Mouse (Mus musculus): ENCODE results near the gene Gpr132.
A peak's percentile ranks its signal among the peaks of the same experiment; 100 is the strongest.

Gene Gpr132

DNA sequence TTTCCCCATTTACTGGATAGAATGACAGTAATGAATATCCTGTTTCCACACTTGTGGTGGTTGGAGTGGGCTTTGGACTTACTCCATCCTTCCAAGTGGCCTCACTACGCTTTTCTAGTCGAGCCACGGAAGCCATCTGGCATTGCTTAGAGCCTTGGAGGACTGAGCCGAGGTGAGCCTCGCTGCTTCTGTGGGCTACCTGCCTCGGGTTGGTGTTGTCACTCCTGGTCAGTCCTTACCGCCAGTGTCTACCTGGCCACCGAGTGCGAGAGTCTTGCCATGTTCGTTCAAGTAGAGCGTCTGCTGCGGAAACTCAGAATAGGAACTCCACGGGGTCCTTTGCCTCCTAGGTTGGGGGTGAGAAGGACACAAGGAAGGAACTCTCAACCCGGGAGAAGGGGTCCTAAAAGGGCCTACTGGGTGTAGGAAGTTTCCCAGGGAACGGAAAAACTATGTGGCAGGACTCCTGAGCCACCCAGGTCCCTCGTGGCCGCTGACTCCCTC is 9.1 kb upstream of the Gpr132 start:
- no peak for DNase-seq (ENCODE audit: low read depth, low spot score)

DNA sequence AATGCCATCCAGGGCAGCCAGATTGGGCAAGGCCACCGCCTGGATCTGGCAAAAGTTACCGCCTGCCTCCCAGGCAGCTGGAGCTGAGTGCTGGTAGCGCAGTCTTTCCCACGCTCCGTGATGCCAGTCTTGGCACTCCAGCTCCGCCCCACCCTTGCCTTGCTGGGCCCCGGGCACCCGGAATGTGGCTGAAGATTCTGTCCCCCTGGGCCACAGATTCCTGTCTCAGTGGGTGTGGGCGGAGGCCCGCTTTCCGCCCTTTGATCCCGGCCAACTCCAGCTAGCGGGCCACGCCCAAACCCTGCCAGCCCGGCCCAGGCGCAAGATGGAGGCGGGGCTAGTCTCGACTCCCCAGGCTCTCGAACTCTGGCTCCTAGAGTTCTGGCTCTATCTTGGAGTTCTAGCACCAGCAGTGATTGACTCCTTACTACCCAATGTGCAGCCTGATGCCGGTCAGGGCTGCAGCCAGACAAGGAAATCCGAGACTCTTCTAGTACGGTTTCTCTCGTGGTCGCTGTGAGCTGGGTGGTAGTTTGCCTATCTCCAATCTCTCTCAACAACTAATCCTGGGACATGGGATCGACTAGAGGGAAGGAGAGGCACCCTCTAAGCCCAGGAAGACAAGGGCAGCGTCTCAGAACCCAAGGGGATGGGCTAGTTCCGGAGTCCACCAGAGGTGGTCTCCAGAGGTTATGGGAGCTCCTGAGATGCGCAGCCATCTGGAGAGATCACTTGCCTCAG is 8.5 kb upstream of the Gpr132 start:
- DNase-seq (ENCODE audit: low read depth, low spot score): no peak

DNA sequence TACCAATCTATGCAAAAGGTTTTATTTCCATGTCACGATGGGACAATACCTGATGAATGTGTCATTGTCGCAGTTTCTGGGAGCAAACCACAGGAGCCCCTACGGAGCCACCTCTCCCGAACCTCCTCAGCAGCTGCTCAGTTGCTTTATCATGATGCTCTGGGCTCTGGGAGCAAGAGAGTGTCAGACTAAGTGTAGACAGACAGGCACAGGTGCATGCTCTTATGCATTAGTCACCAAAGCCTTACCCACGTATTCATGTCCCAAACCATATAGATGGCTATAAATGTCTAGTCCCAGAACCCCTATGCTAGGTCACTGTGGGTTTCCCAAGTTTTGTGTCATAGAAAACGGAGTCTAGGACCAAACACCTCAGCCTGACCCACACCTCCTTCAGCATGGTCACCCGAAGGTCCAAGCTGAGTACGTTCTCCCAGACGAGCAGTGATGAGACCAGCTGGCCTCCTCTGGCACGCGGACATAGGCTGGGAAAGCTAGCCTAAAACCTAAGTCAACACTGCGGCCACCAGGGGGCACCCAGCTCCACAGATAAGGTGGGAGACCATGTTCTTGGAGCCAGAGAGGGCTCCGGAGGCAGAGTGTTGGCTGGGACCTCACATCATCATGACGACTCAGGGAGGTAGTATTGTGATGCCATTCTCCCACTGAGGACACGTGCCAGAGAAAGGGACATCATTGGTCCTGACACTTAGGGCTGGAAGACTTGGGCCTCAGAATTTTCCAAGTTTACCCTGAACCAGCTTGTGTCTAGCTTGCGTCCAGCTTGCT is 7.4 kb upstream of the Gpr132 start:
- DNase-seq (ENCODE audit: low read depth, low spot score): peak; percentile 61

DNA sequence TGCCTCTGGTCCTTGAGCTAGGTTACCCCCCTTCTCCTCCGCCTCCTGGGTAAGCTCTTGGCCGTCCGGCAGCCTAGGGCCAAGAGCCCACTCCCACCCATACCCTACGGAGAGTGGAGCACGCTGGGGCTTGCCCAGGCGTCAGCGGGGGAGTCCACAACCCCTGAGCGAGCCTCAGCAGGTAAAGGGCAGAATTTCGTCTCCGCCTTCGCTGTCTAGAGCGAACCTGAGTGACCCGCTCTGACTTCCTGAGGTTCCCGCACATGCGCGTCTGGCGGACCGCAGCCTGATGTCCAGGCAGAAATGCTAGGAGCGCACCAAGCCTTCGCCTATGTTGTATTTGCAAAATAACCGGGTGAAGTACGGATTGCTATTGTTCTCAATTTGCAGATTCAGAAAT is 6.2 kb upstream of the Gpr132 start:
- DNase-seq (ENCODE audit: low read depth, low spot score): no peak

DNA sequence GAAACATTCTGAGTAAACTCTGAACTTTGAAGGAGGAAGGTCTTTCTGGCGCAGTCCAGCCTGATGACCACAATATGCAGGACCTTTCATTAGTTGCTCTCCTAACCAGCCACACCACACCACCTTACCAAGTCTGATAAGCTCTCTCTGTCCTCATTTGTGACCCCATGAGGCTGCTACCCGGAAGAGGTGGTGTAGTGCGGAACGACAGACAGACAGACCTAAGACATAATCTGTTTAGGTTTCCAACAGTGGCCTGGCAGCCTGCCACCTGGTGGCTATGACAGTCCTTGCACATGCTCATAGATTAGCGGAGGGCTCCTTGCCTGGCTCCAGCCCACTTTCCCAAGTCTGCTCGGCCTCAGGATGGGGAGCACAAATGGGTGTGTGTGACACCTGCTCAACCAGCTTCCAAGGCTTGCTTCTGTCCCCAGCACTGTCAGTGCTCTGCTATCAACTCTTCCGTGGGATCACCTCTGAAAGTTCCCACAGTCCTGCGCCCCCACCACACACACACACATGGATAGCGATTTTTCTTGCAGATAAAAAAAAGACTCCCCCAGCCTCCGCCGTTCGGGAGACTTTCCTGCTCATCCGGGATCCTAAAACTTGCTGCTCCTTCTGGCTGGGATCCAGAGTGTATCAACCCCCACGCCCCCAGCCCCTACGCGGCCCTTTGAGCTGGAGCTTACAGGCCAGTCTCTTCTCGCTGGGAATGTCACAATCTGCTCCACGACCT is 5.6 kb upstream of the Gpr132 start:
- DNase-seq (ENCODE audit: low read depth, low spot score): peak; percentile 38

DNA sequence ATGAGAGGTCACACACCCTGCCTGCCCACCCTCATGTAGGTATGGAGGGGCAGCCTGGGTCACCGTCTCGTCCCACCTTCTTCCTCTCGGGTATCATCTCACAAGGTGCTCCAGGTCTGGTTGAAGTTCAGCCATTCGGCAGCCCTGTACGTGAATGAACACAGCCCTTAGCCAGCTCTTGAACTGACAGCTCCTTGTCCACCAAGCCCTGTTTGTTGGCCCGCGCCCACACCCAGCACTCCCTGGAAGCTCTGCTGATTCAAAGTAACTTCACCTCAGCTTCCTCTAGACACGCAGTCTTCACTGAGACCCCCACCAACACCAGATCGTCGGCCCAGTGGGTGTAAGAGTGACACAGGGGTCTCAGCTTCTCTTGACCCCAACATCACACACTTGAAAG is 5.0 kb upstream of the Gpr132 start:
- no peak for DNase-seq (ENCODE audit: low read depth, low spot score)

DNA sequence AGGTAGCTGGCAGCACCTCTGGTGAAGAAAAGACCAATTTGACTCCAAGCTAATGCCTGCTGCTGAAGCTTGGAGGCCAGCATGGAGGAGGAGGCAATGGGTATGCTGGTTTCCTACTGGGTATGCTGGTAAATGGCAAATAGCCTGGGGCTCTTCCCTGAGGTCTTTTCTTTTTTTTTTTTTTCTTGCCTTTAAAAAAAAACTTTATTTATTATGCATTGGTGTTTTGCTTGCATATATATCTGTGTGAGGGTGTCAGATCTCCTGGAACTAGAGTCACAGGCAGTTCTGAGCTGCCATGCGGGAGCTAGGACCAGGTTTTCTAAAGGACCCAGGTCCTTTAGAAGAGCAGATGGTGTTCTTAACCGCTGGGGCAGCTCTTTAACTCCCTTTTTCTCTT is 3.2 kb upstream of the Gpr132 start:
- DNase-seq (ENCODE audit: low read depth, low spot score): no peak

DNA sequence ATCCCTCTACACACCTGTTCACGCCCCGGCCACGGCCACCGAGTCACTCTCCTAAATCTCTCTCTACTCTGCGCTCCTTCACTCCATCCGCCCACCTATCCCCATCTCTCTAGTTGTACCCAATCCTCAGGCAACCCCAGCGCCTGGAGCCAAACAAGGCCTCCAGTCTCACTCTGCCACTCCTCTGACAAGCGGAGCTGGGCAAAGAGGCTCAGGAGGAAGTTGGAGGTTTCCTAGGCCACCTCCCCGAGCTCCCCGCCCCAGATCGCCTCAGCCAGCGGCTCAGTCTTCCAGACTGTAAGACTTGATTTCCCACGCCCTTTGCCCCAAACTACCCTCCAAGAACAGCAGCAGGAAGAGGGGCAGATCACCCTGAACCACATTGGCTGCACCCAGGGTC is 2.7 kb upstream of the Gpr132 start:
- no peak for DNase-seq (ENCODE audit: low read depth, low spot score)

DNA sequence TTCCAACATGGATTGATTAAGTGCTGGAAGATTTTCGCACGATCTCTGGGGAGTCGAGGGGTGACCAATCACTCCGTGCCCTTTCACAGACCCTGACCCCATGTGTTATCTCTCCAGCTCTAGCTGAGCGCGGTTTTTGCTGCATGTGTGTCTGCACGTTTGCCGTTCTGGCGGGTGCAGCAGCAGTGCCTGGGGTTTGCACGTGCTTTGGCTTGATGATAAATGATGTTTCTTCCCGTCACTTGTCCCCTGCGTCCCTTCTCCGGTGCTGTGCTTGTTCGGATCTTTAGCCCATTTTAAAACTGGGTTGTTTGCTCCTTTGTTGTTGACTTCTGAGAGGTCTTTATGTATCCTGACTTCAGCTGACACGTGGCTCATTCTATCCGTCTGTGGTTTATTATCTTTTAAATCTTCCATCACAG is 1.8 kb upstream of the Gpr132 start:
- DNase-seq (ENCODE audit: low read depth, low spot score): no peak

DNA sequence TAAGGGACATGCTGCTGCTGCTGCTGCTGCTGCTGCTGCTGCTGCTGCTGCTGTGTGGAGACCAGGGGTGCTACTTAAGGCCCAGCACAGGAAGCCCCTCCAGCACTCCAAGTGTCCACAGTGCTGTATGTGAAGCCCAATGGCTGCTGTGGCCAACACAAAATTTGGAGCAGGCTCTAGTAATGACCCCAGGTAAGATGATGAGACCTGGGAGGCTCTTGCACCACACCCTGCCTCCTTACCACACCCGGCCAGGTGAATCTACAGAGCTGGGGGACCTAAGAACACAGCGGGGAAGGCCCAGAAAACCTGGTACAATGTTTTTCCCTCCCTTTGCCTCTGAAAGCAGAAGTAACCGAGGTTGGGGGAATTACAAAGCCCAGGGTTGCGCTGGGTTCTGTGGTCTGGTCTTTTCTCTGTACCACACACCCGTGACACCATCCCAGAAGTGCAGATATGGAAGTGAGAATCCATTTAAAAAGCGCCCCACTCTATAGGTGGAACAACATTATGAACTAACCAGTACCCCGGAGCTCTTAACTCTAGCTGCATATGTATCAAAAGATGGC is 838 bp downstream of the Gpr132 start:
- no peak for DNase-seq (ENCODE audit: low read depth, low spot score)

DNA sequence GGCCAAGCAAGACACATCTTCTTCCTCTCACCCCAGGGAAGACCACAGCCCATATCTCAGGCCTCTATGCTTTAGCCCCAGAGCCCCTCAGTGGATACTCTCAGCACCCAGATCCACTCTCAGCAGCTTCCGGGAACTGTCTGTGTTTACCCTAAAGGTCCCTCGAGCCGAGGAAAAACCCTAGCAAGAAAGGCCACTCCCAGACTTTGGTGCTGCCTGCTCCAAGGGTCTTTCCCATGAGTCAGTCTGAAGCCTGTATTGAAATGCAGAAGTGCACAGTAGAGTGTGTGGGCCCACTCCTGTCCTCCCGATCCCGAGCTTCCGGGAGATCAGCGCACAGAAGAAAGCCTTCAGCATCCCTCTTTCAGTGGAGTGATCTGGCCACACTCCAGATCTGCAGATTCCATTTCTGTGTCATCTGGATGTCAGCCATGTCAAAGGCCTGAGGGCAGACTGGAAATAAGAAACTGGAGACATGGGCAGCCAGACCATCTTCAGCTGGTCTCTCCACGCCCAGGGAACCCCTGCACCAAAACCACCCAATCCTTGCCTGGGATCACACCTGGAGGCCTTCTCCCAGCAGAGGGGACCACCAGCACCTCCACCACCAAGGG is 1.5 kb downstream of the Gpr132 start:
- DNase-seq (ENCODE audit: low read depth, low spot score): no peak

DNA sequence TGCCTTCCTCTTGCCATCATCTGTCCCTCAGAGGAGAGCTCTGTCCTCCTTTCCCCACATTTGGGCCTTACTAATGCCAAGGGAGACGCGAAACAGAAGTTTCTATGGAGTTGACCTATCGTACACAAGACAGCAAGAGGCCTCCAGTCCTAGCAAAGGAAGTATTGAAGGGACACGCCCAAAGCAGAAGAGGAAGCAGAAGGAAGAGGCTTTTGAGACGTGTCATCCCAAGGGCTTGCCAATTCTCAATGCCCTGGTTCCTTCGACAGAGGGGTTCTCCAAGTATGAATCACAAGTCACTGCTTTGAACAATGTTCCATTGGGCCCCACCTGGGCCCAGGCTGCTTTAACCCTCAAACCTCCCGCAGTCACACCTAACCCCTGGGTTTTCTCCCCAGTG is 3.2 kb downstream of the Gpr132 start:
- no peak for DNase-seq (ENCODE audit: low read depth, low spot score)

DNA sequence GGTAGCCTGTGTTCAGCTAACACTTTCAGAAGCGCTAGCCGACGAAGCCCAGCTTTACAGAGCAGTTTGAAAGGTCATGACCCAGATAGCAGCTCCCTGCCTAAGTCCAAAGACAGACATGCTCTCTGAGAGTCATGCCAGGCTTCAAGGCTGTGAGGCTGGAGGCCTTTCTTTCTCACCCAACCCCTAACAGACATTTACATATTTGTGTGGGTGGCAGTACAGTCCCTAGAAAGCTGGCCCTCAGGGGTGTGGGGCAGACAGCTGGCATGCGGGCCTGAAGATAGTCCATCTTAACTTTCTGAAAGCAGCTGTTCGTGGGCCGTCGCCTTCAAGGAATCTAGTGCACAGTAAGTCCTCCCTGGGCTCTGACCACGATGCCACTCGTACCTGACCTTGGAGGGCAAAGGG is 6.1 kb downstream of the Gpr132 start:
- no peak for DNase-seq (ENCODE audit: low read depth, low spot score)

DNA sequence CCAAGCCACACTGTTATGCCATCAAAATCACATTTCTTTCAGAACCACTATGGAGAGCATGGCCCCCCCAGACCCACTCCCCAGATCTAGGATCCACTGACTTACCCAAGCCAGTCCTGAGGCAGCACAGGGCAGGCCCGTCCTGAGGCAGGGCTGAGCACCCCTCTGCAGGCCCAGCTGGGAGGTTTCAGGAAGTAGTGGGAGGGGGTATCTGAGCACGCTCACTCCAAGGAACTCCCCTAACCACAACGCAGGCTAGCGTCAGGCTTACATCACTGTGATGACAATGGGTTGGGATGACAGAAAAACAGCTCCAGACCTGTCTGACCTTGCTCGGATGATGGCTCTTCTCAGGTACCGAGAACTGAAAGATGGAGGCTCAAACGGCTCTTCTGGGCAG is 7.3 kb downstream of the Gpr132 start:
- no peak for DNase-seq (ENCODE audit: low read depth, low spot score)

DNA sequence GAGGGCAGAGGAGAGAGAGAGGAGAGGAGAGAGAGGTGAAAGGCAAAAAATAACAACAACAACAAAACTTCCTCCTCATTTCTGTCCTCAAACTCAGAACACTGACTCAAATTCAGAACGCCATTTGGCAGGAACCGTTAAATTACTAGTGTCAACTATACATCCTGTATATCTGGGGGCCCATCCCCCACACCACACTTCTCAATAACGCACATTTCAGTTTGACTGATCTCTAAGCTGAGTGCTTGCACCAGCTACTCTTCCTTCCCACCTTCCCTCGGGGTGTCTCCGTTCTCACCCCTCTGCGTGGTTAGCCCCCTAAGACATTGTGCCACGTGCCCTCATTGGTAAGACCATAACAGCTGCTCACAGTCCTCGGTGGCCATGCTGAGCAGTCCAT is 8.1 kb downstream of the Gpr132 start:
- DNase-seq (ENCODE audit: low read depth, low spot score): no peak

DNA sequence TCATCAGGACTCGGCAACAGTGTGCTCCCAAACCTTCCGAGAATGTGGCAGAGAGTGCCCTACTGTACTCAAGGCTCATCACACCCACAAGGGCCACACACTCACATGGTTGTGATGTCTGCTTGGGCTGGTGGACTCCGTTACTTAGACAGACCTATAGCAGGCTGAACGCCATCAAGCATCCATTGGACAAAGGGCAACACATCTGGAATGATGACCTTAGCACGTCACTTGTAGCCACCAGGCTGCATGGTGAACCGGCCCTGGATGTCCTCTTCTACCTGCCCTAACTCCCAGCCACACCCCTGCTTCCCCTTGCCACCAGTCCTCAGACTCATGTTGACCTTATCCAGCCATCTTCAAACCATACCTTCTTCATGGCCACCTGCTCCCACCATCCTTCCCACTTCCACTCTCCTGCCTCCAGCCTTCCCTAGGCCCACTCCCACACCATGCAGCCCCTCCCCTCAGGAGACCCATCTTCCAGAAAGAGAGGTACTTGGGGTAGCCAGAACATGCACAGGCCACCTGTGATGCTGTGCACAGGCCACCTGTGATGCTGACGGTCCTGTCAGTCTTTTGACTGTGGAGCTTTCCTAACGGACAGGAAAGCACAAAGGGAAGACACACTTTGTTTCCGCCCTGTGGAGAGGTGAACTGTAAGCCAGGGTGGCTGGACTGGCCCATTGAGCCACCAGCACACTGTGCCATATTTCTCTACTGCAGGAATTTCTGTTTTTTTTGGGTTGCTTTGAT is 9.3 kb downstream of the Gpr132 start:
- DNase-seq (ENCODE audit: low read depth, low spot score): no peak

DNA sequence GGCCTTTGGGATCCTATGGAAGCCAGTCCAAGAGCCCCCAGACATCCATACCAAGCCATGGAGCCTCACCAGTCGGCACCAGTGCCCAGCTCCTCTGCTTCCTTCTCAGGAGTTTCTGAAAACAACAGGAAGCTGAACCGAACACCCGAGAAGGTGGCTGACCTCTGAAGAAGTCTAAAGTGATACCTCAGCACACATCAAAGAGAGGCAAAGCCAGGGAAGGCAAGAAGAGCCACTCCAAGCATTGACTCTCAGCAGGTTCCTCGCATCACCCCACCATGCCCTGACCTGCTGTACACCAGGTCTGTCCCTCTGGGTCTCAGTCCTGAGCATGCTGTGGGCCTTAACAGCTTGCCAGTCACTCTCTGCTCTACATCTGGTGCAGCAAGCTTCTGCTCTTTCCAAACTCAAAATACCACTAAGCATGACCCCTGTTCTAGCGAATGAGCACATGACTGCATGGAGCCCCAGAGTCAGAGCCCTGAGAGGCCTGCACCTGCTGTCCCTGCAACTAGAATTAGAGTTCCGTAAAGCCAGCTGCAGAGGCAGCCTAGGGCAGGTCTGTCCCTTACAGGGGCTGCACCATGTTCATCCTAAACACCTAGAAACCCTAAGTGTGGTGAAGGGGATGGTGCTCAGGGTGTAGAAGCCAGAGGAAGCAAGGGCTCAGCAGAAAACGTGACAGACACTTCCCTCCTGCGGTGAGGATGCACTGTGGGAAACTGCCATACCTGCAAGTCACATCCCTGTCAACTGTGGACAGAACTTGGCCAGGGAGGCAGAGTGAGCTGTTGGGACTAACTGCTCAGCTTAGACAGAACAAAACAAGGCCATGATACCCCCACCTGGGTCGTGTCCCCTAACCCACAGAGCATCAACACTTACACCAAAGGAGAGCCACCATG is 10.8 kb downstream of the Gpr132 start:
- no peak for DNase-seq (ENCODE audit: low read depth, low spot score)

DNA sequence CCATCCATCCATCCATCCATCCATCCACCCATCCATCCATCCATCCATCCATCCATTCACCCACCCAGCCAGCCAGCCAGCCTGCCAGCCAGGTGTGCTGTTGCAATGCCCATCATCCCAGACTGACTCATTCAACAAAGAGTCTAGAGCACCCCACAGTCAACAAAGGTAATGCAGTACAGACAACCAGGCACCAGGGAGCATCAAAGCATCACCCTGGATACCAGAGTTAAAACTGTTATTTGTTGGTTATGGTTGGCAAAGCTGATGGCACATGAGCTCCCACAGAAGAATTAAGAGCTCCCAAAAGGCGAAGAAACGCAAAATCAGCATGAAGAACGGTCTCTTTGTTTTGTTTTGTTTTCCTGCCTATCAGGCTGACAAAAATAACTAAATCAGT is 11.7 kb downstream of the Gpr132 start:
- DNase-seq (ENCODE audit: low read depth, low spot score): no peak

DNA sequence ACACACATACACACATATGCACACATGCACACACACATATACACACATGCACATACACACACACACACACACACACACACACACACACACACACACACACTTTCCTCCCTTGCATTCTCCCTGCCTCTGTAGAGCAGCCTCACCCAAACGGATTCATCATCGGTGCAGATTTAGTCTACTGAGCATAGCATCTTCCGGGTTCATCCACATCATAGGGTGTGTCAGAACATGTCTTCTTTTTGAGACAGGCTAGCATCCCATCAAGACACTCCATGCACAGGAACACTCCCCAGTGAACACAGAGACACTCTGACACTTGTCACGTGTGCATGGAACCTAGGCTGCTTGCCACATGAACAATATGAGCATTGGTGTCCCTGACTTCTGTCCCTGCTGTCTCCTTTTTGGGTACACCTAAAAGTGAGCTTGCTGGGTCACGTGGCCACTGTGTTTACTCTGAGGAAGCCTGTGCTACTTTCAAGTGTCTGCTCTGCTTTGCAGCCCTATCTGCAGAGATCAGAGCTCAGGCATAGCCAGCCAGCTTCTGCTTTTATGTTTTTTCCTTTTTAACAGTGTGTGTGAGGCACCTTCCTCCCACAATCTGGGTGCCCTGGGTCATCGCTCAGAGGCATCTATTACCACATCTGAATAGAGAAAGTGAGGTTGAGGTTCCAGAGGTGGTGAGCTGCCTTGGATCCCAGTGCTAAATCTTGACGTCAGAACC is 13.3 kb downstream of the Gpr132 start:
- DNase-seq (ENCODE audit: low read depth, low spot score): no peak
